Mouse (Mus musculus) intestine, embryonic 15.5 days (tissue): Measurements from ENCODE around the gene Zer1. TPM values are rescaled to one million over a fixed set of nuclear protein-coding genes. Genes with fewer than 3 reads are reported as not detected.
"Not testable (repeated sequence)": the region's sequence is repeated elsewhere in the genome, so short reads cannot be mapped to it uniquely, and the experiment has no call there.

Source experiments
- ATAC-seq: fragments of 200-750 bp; cut with Nextera tagmentation; 2 replicates; pipeline ENCODE4 v1.8.0; 2017; ENCODE audit warnings: moderate TSS enrichment, moderate library complexity
- H3K27ac ChIP-seq: fragments of 300-500 bp; sonication (generic); 2 replicates; pipeline ENCODE4 v1.5.1; 2015; ENCODE audit warnings: mild to moderate bottlenecking, inconsistent platforms
- H3K27me3 ChIP-seq: fragments of 300-500 bp; sonication (generic); replicated peaks from 2 replicates; pipeline ENCODE4 v1.6.1; 2015; ENCODE audit warnings: inconsistent platforms
- H3K36me3 ChIP-seq: fragments of 300-500 bp; sonication (generic); 2 replicates; pipeline ENCODE4 v1.6.1; 2015; ENCODE audit warnings: inconsistent platforms
- H3K4me1 ChIP-seq: fragments of 300-500 bp; sonication (generic); replicated peaks from 2 replicates; pipeline ENCODE4 v1.6.1; 2015; ENCODE audit warnings: inconsistent platforms
- H3K4me2 ChIP-seq: fragments of 300-500 bp; sonication (generic); replicated peaks from 2 replicates; pipeline ENCODE4 v1.6.1; 2015; ENCODE audit warnings: mild to moderate bottlenecking, inconsistent platforms
- H3K4me3 ChIP-seq: fragments of 300-500 bp; sonication (generic); replicated peaks from 2 replicates; pipeline ENCODE4 v1.5.1; 2015; ENCODE audit warnings: inconsistent platforms
- H3K9ac ChIP-seq: fragments of 300-500 bp; sonication (generic); 2 replicates; pipeline ENCODE4 v1.6.1; 2015; ENCODE audit warnings: inconsistent platforms
- H3K9me3 ChIP-seq: fragments of 300-500 bp; sonication (generic); 2 replicates; pipeline ENCODE4 v1.6.1; 2016; ENCODE audit warnings: inconsistent platforms
- WGBS: fragments of 180-500 bp; shearing (Covaris S2); methylation state at CpG from one replicate; pipeline ENCODE4 v1.1.7; 2015; 5-methylcytosine and 5-hydroxymethylcytosine counted together
- polyA plus RNA-seq: library from polyadenylated mRNA; unstranded; fragments of >200 nt; fragmentation: Nextera tagmentation; extraction: Ambion mirVana; gene quantifications from 2 replicates; pipeline ENCODE4 v1.2.1, GENCODE M21; 2015

Gene Zer1
- polyA plus RNA-seq, 1 experiment from 2014 or later, result 5.0 TPM

GRCm38 (mm10) chr2:30057223-30057904, 67.0 kb downstream of the Zer1 start, which contains the start of gene Set:
TSS of gene Set (plus strand) at chr2:30057378.
- H3K9me3 ChIP-seq, result no peaks in the 10 kb centered on the region
- 45% methylated on average over 12 of the region's 12 CpGs for WGBS
- peak; percentile 46 for ATAC-seq
- no peak within 1 kb of the TSS for H3K27ac ChIP-seq
- no peaks in the 10 kb centered on the region for H3K36me3 ChIP-seq
- H3K9ac ChIP-seq, result no peak within 1 kb of the TSS
- H3K4me1 ChIP-seq, result 0 out of 2 replicates have a peak, but pooled peaks cover 2% of the 10 kb centered on the region
- no peaks in the 10 kb centered on the region for H3K27me3 ChIP-seq
- H3K4me3 ChIP-seq, result no peak within 1 kb of the TSS
- H3K4me2 ChIP-seq, result no peak within 1 kb of the TSS

GRCm38 (mm10) chr2:30056736-30057135, 67.6 kb downstream of the Zer1 start:
- Histone ChIP-seq H3K9me3 (no peaks in the 10 kb centered on the region), H3K4me1 (0 out of 2 replicates have a peak, but pooled peaks cover 2% of the 10 kb centered on the region), H3K9ac (no peak overlapping the region), H3K27me3 (no peaks in the 10 kb centered on the region), H3K4me2 (no peak overlapping the region), H3K27ac (no peak overlapping the region), H3K4me3 (no peak overlapping the region), H3K36me3 (no peaks in the 10 kb centered on the region)
- ATAC-seq, result no peak
- 78% methylated on average over 3 of the region's 3 CpGs for WGBS

GRCm38 (mm10) chr2:30055310-30055709, 69.1 kb downstream of the Zer1 start:
- not testable (repeated sequence) for H3K4me2 ChIP-seq, H3K9me3 ChIP-seq, H3K36me3 ChIP-seq, ATAC-seq, H3K4me1 ChIP-seq, H3K4me3 ChIP-seq, H3K27me3 ChIP-seq, H3K9ac ChIP-seq, H3K27ac ChIP-seq
- WGBS, result 90% methylated on average over 3 of the region's 3 CpGs

- Histone ChIP-seq H3K9ac (no peak overlapping the region), H3K27me3 (no peaks in the 10 kb centered on the region), H3K4me2 (no peak overlapping the region), H3K4me1 (0 out of 2 replicates have a peak, but pooled peaks cover 2% of the 10 kb centered on the region), H3K36me3 (no peaks in the 10 kb centered on the region), H3K9me3 (no peaks in the 10 kb centered on the region), H3K4me3 (no peak overlapping the region), H3K27ac (no peak overlapping the region)
- ATAC-seq, result no peak
- WGBS, result 42% methylated on average over 6 of the region's 6 CpGs
Measured at GRCm38 (mm10) chr2:30051992-30052761, 72.2 kb downstream of the Zer1 start.

- 75% methylated on average over 3 of the region's 3 CpGs for WGBS
- no peak overlapping the region for H3K9ac ChIP-seq
Measured at GRCm38 (mm10) chr2:30049831-30050230, 74.6 kb downstream of the Zer1 start.

GRCm38 (mm10) chr2:30048699-30049388, 75.5 kb downstream of the Zer1 start, which contains the start of gene Wdr34:
TSS of gene Wdr34 (minus strand) at chr2:30048881.
- peak within 1 kb of the TSS; percentile 85 for H3K27ac ChIP-seq
- ATAC-seq, result peak; percentile 98
- under 1% methylated on average over 54 of the region's 54 CpGs for WGBS
- H3K4me1 ChIP-seq, result no peaks in the 10 kb centered on the region
- peak within 1 kb of the TSS; percentile 62 for H3K9ac ChIP-seq
- H3K27me3 ChIP-seq, result no peaks in the 10 kb centered on the region
- peak within 1 kb of the TSS; percentile 64 for H3K4me2 ChIP-seq
- no peaks in the 10 kb centered on the region for H3K9me3 ChIP-seq
- no peaks in the 10 kb centered on the region for H3K36me3 ChIP-seq
- H3K4me3 ChIP-seq, result peak within 1 kb of the TSS; percentile 65

More at GRCm38 (mm10) chr2:30049831-30050230, 74.6 kb downstream of the Zer1 start:
- Histone ChIP-seq H3K4me1 (no peaks in the 10 kb centered on the region), H3K4me2 (no peak overlapping the region), H3K4me3 (no peak overlapping the region), H3K27me3 (no peaks in the 10 kb centered on the region), H3K9me3 (no peaks in the 10 kb centered on the region), H3K27ac (no peak overlapping the region), H3K36me3 (no peaks in the 10 kb centered on the region)
- no peak for ATAC-seq

GRCm38 (mm10) chr2:30048101-30048501, 76.3 kb downstream of the Zer1 start:
- no peak for ATAC-seq
- H3K36me3 ChIP-seq, result no peaks in the 10 kb centered on the region
- peak overlapping the region; percentile 62 for H3K9ac ChIP-seq
- no peaks in the 10 kb centered on the region for H3K9me3 ChIP-seq
- H3K4me1 ChIP-seq, result no peaks in the 10 kb centered on the region
- H3K4me2 ChIP-seq, result peak overlapping the region; percentile 64
- H3K4me3 ChIP-seq, result peak overlapping the region; percentile 65
- H3K27me3 ChIP-seq, result no peaks in the 10 kb centered on the region
- H3K27ac ChIP-seq, result peak overlapping the region; percentile 85; the same call in 1 of the 2 replicates
- WGBS, result 51% methylated on average over 11 of the region's 11 CpGs

Other genes with a start within 250 kb of the Zer1 start
- 43.0 and 44.9 TPM in 2 replicates for gene Odf2, start 235.4 kb downstream of the Zer1 start, polyA plus RNA-seq
- gene Gle1, start 189.2 kb downstream of the Zer1 start, polyA plus RNA-seq, result 44.5 and 45.5 TPM in 2 replicates
- gene Sptan1, start 159.0 kb downstream of the Zer1 start, polyA plus RNA-seq, result 73.3 and 82.9 TPM in 2 replicates
- gene Wdr34, start 75.7 kb downstream of the Zer1 start, polyA plus RNA-seq, result 20.9 and 24.7 TPM in 2 replicates
- 437 and 494 TPM in 2 replicates for gene Set, start 67.2 kb downstream of the Zer1 start, polyA plus RNA-seq
- 10.6 and 11.1 TPM in 2 replicates for gene Pkn3, start 46.9 kb downstream of the Zer1 start, polyA plus RNA-seq
- 59.8 and 70.4 TPM in 2 replicates for gene Zdhhc12, start 30.9 kb downstream of the Zer1 start, polyA plus RNA-seq
- 7.8 and 8.2 TPM in 2 replicates for gene Tbc1d13, start 9.2 kb upstream of the Zer1 start, polyA plus RNA-seq
- gene Endog, start 46.9 kb upstream of the Zer1 start, polyA plus RNA-seq, result 40.9 and 41.9 TPM in 2 replicates
- gene Spout1, start 53.9 kb upstream of the Zer1 start, polyA plus RNA-seq, result 59.9 and 62.9 TPM in 2 replicates
- 18.4 and 19.6 TPM in 2 replicates for gene Kyat1, start 81.3 kb upstream of the Zer1 start, polyA plus RNA-seq
- gene Lrrc8a, start 113.1 kb upstream of the Zer1 start, polyA plus RNA-seq, result 37.0 and 37.7 TPM in 2 replicates
- gene Gm28035, start 116.0 kb upstream of the Zer1 start, polyA plus RNA-seq, result 0.21 and 0.29 TPM in 2 replicates
- gene Phyhd1, start 141.6 kb upstream of the Zer1 start, polyA plus RNA-seq, result 9.8 and 11.5 TPM in 2 replicates
- gene Gm28038, start 156.5 kb upstream of the Zer1 start, polyA plus RNA-seq, result not detected in 2 replicates
- 28.8 and 34.4 TPM in 2 replicates for gene Dolk, start 161.7 kb upstream of the Zer1 start, polyA plus RNA-seq
- gene Nup188, start 161.8 kb upstream of the Zer1 start, polyA plus RNA-seq, result 29.1 and 29.4 TPM in 2 replicates
- gene Sh3glb2, start 234.8 kb upstream of the Zer1 start, polyA plus RNA-seq, result 68.4 and 69.4 TPM in 2 replicates
- gene Miga2, start 239.6 kb upstream of the Zer1 start, polyA plus RNA-seq, result 20.9 and 24.1 TPM in 2 replicates